Mouse (Mus musculus) splenic B cell, adult 2 months (primary cell): ENCODE data around the gene Ceacam2.
A peak's percentile ranks its signal among the peaks of the same experiment; 100 is the strongest.
"Not testable (repeated sequence)": the region's sequence is repeated elsewhere in the genome, so short reads cannot be mapped to it uniquely, and the experiment has no call there.

ENCODE experiments used
- DNase-seq: peaks from one replicate; pipeline ENCODE4 v3.0.0-alpha.2; 2011; ENCODE audit warnings: low read depth, low spot score
- H3K27me3 ChIP-seq: 2 replicates; pipeline ENCODE4 v1.6.1; 2012; ENCODE audit warnings: mild to moderate bottlenecking, low read length, moderate library complexity, mixed read lengths; ENCODE audit not compliant: control insufficient read depth, poor library complexity, insufficient read depth, severe bottlenecking
- H3K36me3 ChIP-seq: 2 replicates; pipeline ENCODE4 v1.6.1; 2012; ENCODE audit warnings: mild to moderate bottlenecking, low read length, moderate library complexity, mixed read lengths; ENCODE audit not compliant: control insufficient read depth, poor library complexity, insufficient read depth, severe bottlenecking

The Ceacam2 gene

DNA sequence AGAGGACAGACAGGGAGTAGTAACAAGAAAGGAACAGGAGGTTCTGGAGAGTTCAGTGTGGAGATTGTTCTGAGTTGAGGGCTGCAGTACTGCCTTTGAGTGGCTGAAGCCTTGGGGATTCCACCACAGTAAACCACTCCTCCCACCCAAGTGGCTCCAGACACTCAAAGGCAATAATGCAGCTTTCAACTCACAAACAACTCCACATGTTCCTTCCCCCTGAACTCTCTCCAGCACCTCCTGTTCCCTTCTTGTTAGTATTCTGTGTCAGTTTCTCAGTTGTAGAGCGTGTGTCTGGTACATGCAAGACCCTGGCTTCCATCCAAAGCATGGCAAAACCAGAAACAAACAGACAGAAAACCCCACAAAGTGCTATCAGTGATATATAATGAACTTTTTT lies 24.0 kb downstream of the Ceacam2 start:
- DNase-seq, H3K36me3 ChIP-seq, H3K27me3 ChIP-seq: not testable (repeated sequence)

GRCm38 (mm10) chr7:25509925-25510324 lies 29.7 kb downstream of the Ceacam2 start:
- H3K36me3 ChIP-seq: no peaks in the 10 kb centered on the region

GRCm38 (mm10) chr7:25494649-25495048 lies 45.0 kb downstream of the Ceacam2 start:
- no peaks in the 10 kb centered on the region for H3K36me3 ChIP-seq
- no peaks in the 10 kb centered on the region for H3K27me3 ChIP-seq
- no peak for DNase-seq

More at GRCm38 (mm10) chr7:25509925-25510324, 29.7 kb downstream of the Ceacam2 start:
- DNase-seq: no peak
- H3K27me3 ChIP-seq: no peaks in the 10 kb centered on the region

DNA sequence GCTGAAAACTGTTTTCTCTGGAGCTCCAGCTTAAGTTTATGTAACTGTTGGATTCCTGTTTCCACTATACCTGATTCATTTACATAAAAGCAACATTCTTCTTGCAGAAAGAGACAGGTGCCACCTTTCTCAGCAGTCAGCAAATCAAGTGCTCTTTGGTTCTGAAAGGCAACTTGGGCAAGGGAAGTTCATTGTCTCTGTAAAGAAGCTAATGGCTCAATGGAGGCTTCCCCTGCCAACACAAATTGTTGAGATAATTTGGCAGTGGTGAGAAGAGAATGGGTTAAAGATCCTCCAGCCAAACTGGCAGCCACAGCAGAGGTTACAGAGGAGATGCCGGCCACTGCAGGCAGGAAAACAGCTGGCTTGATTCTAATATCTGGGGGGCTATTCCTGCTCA lies 49.0 kb downstream of the Ceacam2 start:
- DNase-seq, H3K36me3 ChIP-seq, H3K27me3 ChIP-seq: not testable (repeated sequence)

- not testable (repeated sequence) for DNase-seq
These were observed 50.3 kb downstream of the Ceacam2 start for GRCm38 (mm10) chr7:25489382-25489781.

GRCm38 (mm10) chr7:25486186-25486585 lies 53.5 kb downstream of the Ceacam2 start:
- H3K27me3 ChIP-seq: no peaks in the 10 kb centered on the region
- DNase-seq: peak; percentile 74

More at GRCm38 (mm10) chr7:25489382-25489781, 50.3 kb downstream of the Ceacam2 start:
- H3K36me3 ChIP-seq, H3K27me3 ChIP-seq: not testable (repeated sequence)

DNA sequence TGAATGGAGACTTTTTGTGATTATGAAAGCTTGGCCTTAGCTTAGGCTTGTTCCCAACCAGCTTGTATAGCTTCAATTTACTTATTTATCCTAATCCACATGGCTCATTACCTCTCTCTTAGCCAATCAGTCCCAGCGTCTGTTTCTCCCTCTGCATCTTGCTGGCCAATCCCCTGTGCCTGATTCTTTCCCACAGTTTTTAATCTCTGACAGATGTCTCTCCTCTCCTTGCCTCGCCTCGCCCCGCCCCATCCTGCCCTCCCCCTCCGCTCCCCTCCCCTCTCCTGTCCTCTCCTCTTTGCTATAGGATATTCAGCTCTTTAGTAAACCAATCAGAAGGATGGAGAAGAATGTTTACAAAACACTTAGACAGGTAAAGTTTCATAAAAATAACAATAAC lies 54.6 kb downstream of the Ceacam2 start:
- no peaks in the 10 kb centered on the region for H3K27me3 ChIP-seq
- no peaks in the 10 kb centered on the region for H3K36me3 ChIP-seq
- DNase-seq: no peak

More at GRCm38 (mm10) chr7:25486186-25486585, 53.5 kb downstream of the Ceacam2 start:
- H3K36me3 ChIP-seq: no peaks in the 10 kb centered on the region

DNA sequence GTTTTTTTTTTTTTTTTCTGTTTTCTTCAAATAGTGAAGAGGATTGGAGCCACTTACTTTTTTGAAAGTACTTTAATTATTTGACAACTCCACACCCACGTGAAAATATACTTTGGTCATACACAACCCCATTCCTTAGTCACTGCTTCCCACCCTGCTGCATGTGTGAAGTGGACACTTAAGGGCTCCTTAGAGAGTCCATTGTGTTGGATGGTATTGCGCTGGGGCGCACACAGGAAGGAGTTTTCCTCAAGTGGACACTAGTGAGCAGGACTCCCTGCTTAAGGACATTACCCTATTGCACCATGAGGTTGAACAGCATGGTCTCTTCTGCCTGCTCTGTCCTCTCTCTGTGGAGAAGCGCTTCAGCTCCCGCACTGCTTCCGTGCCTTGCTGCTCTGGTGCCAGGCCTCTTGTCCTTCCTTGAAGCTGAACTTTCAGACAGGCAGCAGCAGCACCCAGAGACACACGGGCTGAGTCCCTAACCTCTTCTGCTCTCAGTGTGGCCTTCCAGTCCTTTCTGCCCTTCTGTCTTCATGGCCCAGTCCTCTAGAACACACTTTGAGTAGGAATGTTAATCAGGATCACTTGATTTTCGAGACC lies 56.4 kb downstream of the Ceacam2 start:
- DNase-seq: no peak
- Histone ChIP-seq H3K36me3 (no peaks in the 10 kb centered on the region), H3K27me3 (no peaks in the 10 kb centered on the region)

DNA sequence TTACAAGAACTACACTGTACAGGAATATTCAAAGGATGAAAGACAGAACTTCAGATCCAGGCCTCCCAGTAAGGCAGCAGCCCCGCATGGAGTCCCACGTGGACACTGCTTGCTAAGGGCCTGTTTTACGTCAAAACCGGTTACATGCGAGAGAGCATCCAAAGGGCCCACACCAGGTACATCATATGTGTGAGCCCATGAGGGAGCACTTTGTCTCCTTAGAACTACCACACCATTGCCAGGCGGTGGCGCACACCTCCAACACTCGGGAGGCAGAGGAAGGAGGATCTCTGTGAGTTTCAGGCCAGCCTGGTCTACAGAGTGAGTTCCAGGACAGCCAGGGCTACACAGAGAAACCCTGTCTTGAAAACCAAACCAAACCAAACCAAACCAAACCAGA lies 58.9 kb downstream of the Ceacam2 start:
- not testable (repeated sequence) for H3K36me3 ChIP-seq

DNA sequence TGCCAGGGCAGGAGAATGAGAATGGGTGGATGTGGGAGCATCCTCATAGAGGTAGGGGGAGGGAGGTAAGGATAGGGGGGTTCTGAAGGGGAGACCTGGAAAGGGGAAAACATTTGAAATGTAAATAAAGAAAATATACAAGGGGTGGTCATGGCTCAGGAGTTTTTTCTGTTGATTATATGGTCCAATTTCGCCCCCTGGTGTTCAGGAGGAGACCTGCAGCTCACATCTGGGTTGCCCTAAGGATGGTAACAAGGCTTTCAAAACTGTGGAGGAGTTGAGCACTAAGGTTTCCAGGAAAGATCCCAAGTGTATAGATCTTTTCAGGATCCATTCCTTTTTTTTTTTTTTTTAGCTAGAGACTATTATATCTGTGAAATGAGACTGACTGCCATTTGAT lies 60.2 kb downstream of the Ceacam2 start:
- H3K36me3 ChIP-seq: peaks cover 1% of the 10 kb centered on the region
- H3K27me3 ChIP-seq: no peaks in the 10 kb centered on the region
- peak; percentile 66 for DNase-seq

More for the DNA sequence above, 58.9 kb downstream of the Ceacam2 start:
- peak; percentile 65 for DNase-seq
- H3K27me3 ChIP-seq: not testable (repeated sequence)

- not testable (repeated sequence) for H3K36me3 ChIP-seq, DNase-seq, H3K27me3 ChIP-seq
These were observed 61.9 kb downstream of the Ceacam2 start for GRCm38 (mm10) chr7:25477752-25478093.

DNA sequence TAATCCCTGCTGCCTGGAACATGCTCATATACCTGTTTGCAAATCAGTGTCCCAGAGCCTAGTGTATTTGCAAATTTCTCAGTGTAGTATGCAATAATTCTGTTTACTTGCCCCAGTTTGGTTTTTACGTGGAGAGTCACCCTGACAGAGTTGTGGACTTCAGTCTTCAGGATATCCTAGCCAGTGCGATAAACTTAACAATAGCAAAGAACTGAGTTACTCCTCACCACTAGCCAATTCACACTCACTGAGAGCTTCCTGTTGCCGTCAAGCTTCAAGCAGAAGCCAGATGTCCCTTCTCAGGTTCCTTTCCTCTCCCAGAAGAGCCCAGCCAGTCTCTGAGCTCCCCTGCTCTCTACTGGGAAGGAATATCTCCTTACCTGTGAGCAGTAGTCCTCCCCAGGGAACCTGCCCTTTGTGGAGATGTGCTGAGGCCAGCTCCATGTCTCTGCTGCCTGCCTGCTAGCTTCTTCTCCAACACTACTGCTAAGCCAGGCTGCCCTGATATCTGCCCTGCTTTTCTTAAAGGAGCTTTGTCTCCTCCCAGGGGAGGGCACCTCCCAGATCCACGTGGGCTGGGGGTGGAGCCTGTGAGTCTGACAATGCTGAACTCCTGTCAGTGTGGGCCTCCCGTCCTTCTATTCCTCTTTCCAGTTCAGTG lies 62.4 kb downstream of the Ceacam2 start, which contains the start of gene Ceacam1:
Ceacam1 (minus strand) TSS at position 513 of the 661 bp plus-strand sequence.
- peak; percentile 88 for DNase-seq
- not testable (repeated sequence) for H3K27me3 ChIP-seq, H3K36me3 ChIP-seq

GRCm38 (mm10) chr7:25471821-25472220 lies 67.8 kb downstream of the Ceacam2 start:
- DNase-seq, H3K36me3 ChIP-seq, H3K27me3 ChIP-seq: not testable (repeated sequence)
